Mouse (Mus musculus) heart, postnatal 10 days (tissue): ENCODE results near the gene Hhip. TPM values are rescaled to one million over a fixed set of nuclear protein-coding genes. Genes with fewer than 3 reads are reported as not detected.
"Not testable (repeated sequence)": the region's sequence is repeated elsewhere in the genome, so short reads cannot be mapped to it uniquely, and the experiment has no call there.

Experiments used
- DNase-seq, 2 experiments: peaks; one replicate each; pipeline ENCODE4 v3.0.0; 2021
- intact Hi-C: fragments of 180-260 bp; cut with DNase I; formaldehyde crosslinking; loops from one replicate; pipeline ENCODE4 v1.15.1; 2025
- total RNA-seq, 2 experiments: library from RNA; stranded (reverse); gene quantifications; 2 replicates each; pipeline ENCODE4 v1.2.3; 2021

Hhip gene
- total RNA-seq, 2 experiments from 2014 or later, result 0.25 to 0.31 TPM

- intact Hi-C loops, result no loop called here
- no peak for DNase-seq
These were observed 64.3 kb downstream of the Hhip start for GRCm38 (mm10) chr8:79993507-79993906.

GRCm38 (mm10) chr8:79992121-79992848, 65.5 kb downstream of the Hhip start:
- no peak for DNase-seq
- intact Hi-C loops, result no loop called here

- DNase-seq, intact Hi-C loops: not testable (repeated sequence)
These were observed 66.4 kb downstream of the Hhip start for GRCm38 (mm10) chr8:79991420-79991819.

GRCm38 (mm10) chr8:79984946-79985345, 72.9 kb downstream of the Hhip start:
- intact Hi-C loops, result no loop called here
- DNase-seq, result no peak

- intact Hi-C loops, result no loop called here
- no peak for DNase-seq
These were observed 75.7 kb downstream of the Hhip start for GRCm38 (mm10) chr8:79982144-79982543.

GRCm38 (mm10) chr8:79966159-79966558, 91.6 kb downstream of the Hhip start:
- intact Hi-C loops, result no loop called here
- no peak for DNase-seq

GRCm38 (mm10) chr8:79952857-79953256, 104.9 kb downstream of the Hhip start:
- DNase-seq, result no peak
- intact Hi-C loops, result no loop called here

- peak in 1 of 2 experiments; percentile 2 for DNase-seq
- intact Hi-C loops, result no loop called here
These were observed 107.4 kb downstream of the Hhip start for GRCm38 (mm10) chr8:79950376-79950775.

- intact Hi-C loops, result no loop called here
- no peak for DNase-seq
These were observed 112.2 kb downstream of the Hhip start for GRCm38 (mm10) chr8:79945501-79946076.

GRCm38 (mm10) chr8:79941070-79941469, 116.7 kb downstream of the Hhip start:
- DNase-seq, result no peak
- intact Hi-C loops, result no loop called here

- intact Hi-C loops, result no loop called here
- DNase-seq, result no peak
These were observed 120.9 kb downstream of the Hhip start for GRCm38 (mm10) chr8:79936856-79937445.

- no peak for DNase-seq
- intact Hi-C loops, result no loop called here
These were observed 122.0 kb downstream of the Hhip start for GRCm38 (mm10) chr8:79935793-79936192.

GRCm38 (mm10) chr8:79929202-79929601, 128.6 kb downstream of the Hhip start:
- intact Hi-C loops, result no loop called here
- no peak for DNase-seq

- DNase-seq, result no peak
- intact Hi-C loops, result no loop called here
These were observed 140.6 kb downstream of the Hhip start for GRCm38 (mm10) chr8:79917211-79917610.
